14 mouse cellular contexts compared by ENCODE assay signal in genomic region chr5:90742029-90742428, GRCm38 (mm10). TPM values are rescaled to one million over a fixed set of nuclear protein-coding genes. Genes with fewer than 3 reads are reported as not detected.
A peak's percentile ranks its signal among the peaks of the same experiment; 100 is the strongest.
DNase-seq lines count a peak whose midpoint lies in the region; ATAC-seq and TF ChIP-seq lines count a peak whose summit lies in the region.
"Had no signal": no experiment of that assay in that cellular context is flagged by ENCODE, and none has a peak within 500 bp of the region (broad histone marks: within the 10 kb centered on the region; RNA-seq: fewer than 3 reads in every experiment).

No protein-coding gene starts in this region.

- no peak for TF ChIP-seq EP300 in lung, postnatal 0 days (IDR thresholded peaks at IDR 0.05)
- peak; percentile 86; a peak in 3 of 4 replicates for TF ChIP-seq EP300 in MEL (IDR thresholded peaks at IDR 0.05; ENCODE audit: low read depth in 1 of 2, low read length in 2 of 2)

- H3K27ac ChIP-seq in lung, postnatal 0 days (ENCODE audit: low read length): no peak overlapping the region
- H3K27ac ChIP-seq in MEL (ENCODE audit: control insufficient read depth, low read depth, low read length): peak overlapping the region; percentile 64
- no peak overlapping the region for H3K27ac ChIP-seq in liver, embryonic 13.5 days
- no peak overlapping the region for H3K27ac ChIP-seq in kidney, embryonic 16.5 days (ENCODE audit: low read length)
- H3K27ac ChIP-seq: forebrain, embryonic 13.5 days; hindbrain, postnatal 0 days had no signal

- H3K4me2 ChIP-seq in lung, postnatal 0 days (replicated peaks; ENCODE audit: low read depth, low read length): no peak overlapping the region
- H3K4me2 ChIP-seq in liver, embryonic 13.5 days: no peak overlapping the region
- H3K4me2 ChIP-seq in kidney, embryonic 16.5 days (replicated peaks; ENCODE audit: low read depth, low read length): no peak overlapping the region
- H3K4me2 ChIP-seq: forebrain, embryonic 13.5 days had no signal

- H3K79me2 ChIP-seq in MEL (ENCODE audit: control insufficient read depth, insufficient read depth, low read length, poor library complexity): no peaks in the 10 kb centered on the region

- no peak overlapping the region for H3K9ac ChIP-seq in lung, postnatal 0 days (replicated peaks; ENCODE audit: low read depth)
- no peak overlapping the region for H3K9ac ChIP-seq in MEL (ENCODE audit: control insufficient read depth, low read depth, low read length, poor library complexity, severe bottlenecking)
- H3K9ac ChIP-seq in liver, embryonic 13.5 days: no peak overlapping the region
- no peak overlapping the region for H3K9ac ChIP-seq in kidney, embryonic 16.5 days (replicated peaks; ENCODE audit: low read length)
- H3K9ac ChIP-seq: forebrain, embryonic 13.5 days had no signal

- no peak for TF ChIP-seq CTCF in lung, postnatal 0 days (IDR thresholded peaks at IDR 0.05)
- TF ChIP-seq CTCF in lung, adult 2 months (IDR thresholded peaks at IDR 0.05; ENCODE audit: insufficient read depth, low read length): no peak
- no peak for TF ChIP-seq CTCF in MEL (IDR thresholded peaks at IDR 0.05 in 2 of 3, conservative IDR thresholded peaks at IDR 0.05 in 1 of 3; ENCODE audit: control insufficient read depth in 1 of 3, insufficient read depth in 1 of 3, low read depth in 2 of 3, low read length in 3 of 3, poor library complexity in 1 of 3, severe bottlenecking in 1 of 3)

- peak; percentile 40 for ATAC-seq in lung, postnatal 0 days
- peak; percentile 39; the same call in 1 of the 2 replicates for ATAC-seq in liver, embryonic 13.5 days (ENCODE audit: low read depth)
- ATAC-seq in kidney, embryonic 16.5 days (ENCODE audit: low FRiP score, low TSS enrichment): no peak
- no peak for ATAC-seq in erythroblast, adult 5-6 weeks (replicated peaks; ENCODE audit: low FRiP score, poor library complexity, severe bottlenecking)
- ATAC-seq: forebrain, embryonic 13.5 days; hindbrain, postnatal 0 days had no signal

- no peaks in the 10 kb centered on the region for H3K27me3 ChIP-seq in lung, postnatal 0 days (replicated peaks; ENCODE audit: insufficient read depth, low read length)
- no peaks in the 10 kb centered on the region; a peak in 1 of 4 replicates for H3K27me3 ChIP-seq in MEL (ENCODE audit: control insufficient read depth in 1 of 2, insufficient read depth in 2 of 2, low read length in 2 of 2)
- no peaks in the 10 kb centered on the region for H3K27me3 ChIP-seq in liver, embryonic 13.5 days
- H3K27me3 ChIP-seq in kidney, embryonic 16.5 days (ENCODE audit: insufficient read depth, low read length): no peaks in the 10 kb centered on the region
- H3K27me3 ChIP-seq: forebrain, embryonic 13.5 days had no signal

- peak; percentile 48 for DNase-seq in lung, postnatal 0 days (ENCODE audit: low spot score)
- no peak for DNase-seq in lung, adult 2 months
- peak; percentile 97 for DNase-seq in MEL (ENCODE audit: low read depth, low spot score)
- peak; percentile 15 for DNase-seq in liver, embryonic 13.5 days
- peak; percentile 25 to 66 for DNase-seq in natural killer cell, adult 2 months (ENCODE audit: low spot score in 2 of 2)
- no peak for DNase-seq in cerebellum, postnatal 25 days
- DNase-seq: embryo, embryonic 11 days; right cerebral cortex, adult 18-20 months had no signal

- TF ChIP-seq RAD21 in MEL (IDR thresholded peaks at IDR 0.05; ENCODE audit: low read depth, low read length): no peak

- H3K4me3 ChIP-seq in lung, postnatal 0 days (ENCODE audit: low read depth, low read length): no peak overlapping the region
- H3K4me3 ChIP-seq in lung, adult 2 months (replicated peaks; ENCODE audit: extremely low read depth, low read depth, low read length): no peak overlapping the region
- no peak overlapping the region for H3K4me3 ChIP-seq in MEL (ENCODE audit: control insufficient read depth in 1 of 2, insufficient read depth in 1 of 2, low read depth in 2 of 2, low read length in 2 of 2)
- no peak overlapping the region for H3K4me3 ChIP-seq in liver, embryonic 13.5 days (replicated peaks)
- H3K4me3 ChIP-seq in kidney, embryonic 16.5 days (ENCODE audit: low read length): no peak overlapping the region
- H3K4me3 ChIP-seq: forebrain, embryonic 13.5 days had no signal

- 38% methylated on average over 4 of the region's 4 CpGs for WGBS in lung, postnatal 0 days
- 28% methylated on average over 4 of the region's 4 CpGs for WGBS in lung, adult 2 months
- WGBS in liver, embryonic 13.5 days (ENCODE audit: insufficient replicate concordance): 15% methylated on average over 4 of the region's 4 CpGs
- 43% methylated on average over 4 of the region's 4 CpGs for WGBS in kidney, embryonic 16.5 days

- H3K36me3 ChIP-seq in lung, postnatal 0 days (ENCODE audit: insufficient read depth, low read length): no peaks in the 10 kb centered on the region
- peaks cover 0 to 9% of the 10 kb centered on the region in 2 experiments; a peak in 2 of 4 replicates for H3K36me3 ChIP-seq in MEL (ENCODE audit: control insufficient read depth in 1 of 2, insufficient read depth in 2 of 2, low read length in 2 of 2)
- H3K36me3 ChIP-seq in liver, embryonic 13.5 days: no peaks in the 10 kb centered on the region
- no peaks in the 10 kb centered on the region for H3K36me3 ChIP-seq in kidney, embryonic 16.5 days (ENCODE audit: insufficient read depth, low read length)

- no peaks in the 10 kb centered on the region for H3K9me3 ChIP-seq in lung, postnatal 0 days (ENCODE audit: low read length)
- H3K9me3 ChIP-seq in MEL (replicated peaks; ENCODE audit: insufficient read depth, low read length): no peaks in the 10 kb centered on the region
- H3K9me3 ChIP-seq in liver, embryonic 13.5 days (replicated peaks): no peaks in the 10 kb centered on the region
- no peaks in the 10 kb centered on the region for H3K9me3 ChIP-seq in kidney, embryonic 16.5 days (ENCODE audit: low read length)
- H3K9me3 ChIP-seq: forebrain, embryonic 13.5 days had no signal

- H3K4me1 ChIP-seq in lung, postnatal 0 days (ENCODE audit: insufficient read depth, low read depth, low read length): no peaks in the 10 kb centered on the region
- H3K4me1 ChIP-seq in lung, adult 2 months (ENCODE audit: control insufficient read depth, insufficient read depth, low read length): no peaks in the 10 kb centered on the region
- peaks cover 5% of the 10 kb centered on the region in 2 experiments; a peak in 3 of 4 replicates for H3K4me1 ChIP-seq in MEL (ENCODE audit: control insufficient read depth in 1 of 2, insufficient read depth in 2 of 2, low read length in 2 of 2)
- no peaks in the 10 kb centered on the region for H3K4me1 ChIP-seq in liver, embryonic 13.5 days (replicated peaks)
- H3K4me1 ChIP-seq in kidney, embryonic 16.5 days (ENCODE audit: insufficient read depth, low read length): no peaks in the 10 kb centered on the region
- H3K4me1 ChIP-seq: forebrain, embryonic 13.5 days had no signal

- no peak for TF ChIP-seq POLR2A in lung, adult 2 months (IDR thresholded peaks at IDR 0.05; ENCODE audit: borderline replicate concordance, extremely low read depth, low read depth, low read length)
- TF ChIP-seq POLR2A in MEL (IDR thresholded peaks at IDR 0.05; ENCODE audit: control insufficient read depth in 1 of 2, insufficient read depth in 1 of 2, low read depth in 1 of 2, low read length in 2 of 2, poor library complexity in 1 of 2): no peak

RNA-seq across cellular contexts. Expression of gene Cxcl5, which starts 17.1 kb away (rescaled TPM):
- 0.26 and 9.8 TPM in 2 replicates for polyA plus RNA-seq in lung, postnatal 0 days (2015; fragmentation: Nextera tagmentation; extraction: Ambion mirVana)
- polyA plus RNA-seq in lung, adult 2 months (2012; rRNA removed): 0.25 and 0.77 TPM in 2 replicates
- total RNA-seq in MEL (2012; rRNA removed): not detected in 2 replicates
- not detected for polyA plus RNA-seq in MEL (2012; ENCODE audit: insufficient read depth in 1 of 2, insufficient read length in 2 of 2, low read depth in 1 of 2, low replicate concordance in 2 of 2, missing spikeins in 1 of 2)
- polyA plus RNA-seq in liver, embryonic 13.5 days (2015; fragmentation: Nextera tagmentation; extraction: Ambion mirVana): 0.84 and 0.98 TPM in 2 replicates
- polyA plus RNA-seq in kidney, embryonic 16.5 days (2015; fragmentation: Nextera tagmentation; extraction: Ambion mirVana): 0.14 TPM in 1 of 2 replicates, not detected in the other
- total RNA-seq in erythroblast, adult 5-6 weeks (2015; ENCODE audit: low replicate concordance): not detected in 2 replicates
- not detected in 2 replicates for total RNA-seq in erythroblast, adult 5-6 weeks (2017; ENCODE audit: low replicate concordance)
- total RNA-seq: hindbrain, postnatal 0 days had no signal
- polyA plus RNA-seq: forebrain, embryonic 13.5 days; heart, embryonic 14.5 days had no signal

RNA-seq across cellular contexts. Expression of gene Ppbp, which starts 26.3 kb away (rescaled TPM):
- polyA plus RNA-seq in lung, postnatal 0 days (2015; fragmentation: Nextera tagmentation; extraction: Ambion mirVana): 15.6 and 18.3 TPM in 2 replicates
- 18.2 and 36.7 TPM in 2 replicates for polyA plus RNA-seq in lung, adult 2 months (2012; rRNA removed)
- 0.12 TPM in 1 of 2 replicates, not detected in the other for total RNA-seq in MEL (2012; rRNA removed)
- not detected for polyA plus RNA-seq in MEL (2012; ENCODE audit: insufficient read depth in 1 of 2, insufficient read length in 2 of 2, low read depth in 1 of 2, low replicate concordance in 2 of 2, missing spikeins in 1 of 2)
- 207 and 220 TPM in 2 replicates for polyA plus RNA-seq in liver, embryonic 13.5 days (2015; fragmentation: Nextera tagmentation; extraction: Ambion mirVana)
- polyA plus RNA-seq in kidney, embryonic 16.5 days (2015; fragmentation: Nextera tagmentation; extraction: Ambion mirVana): 1.5 and 1.9 TPM in 2 replicates
- total RNA-seq in erythroblast, adult 5-6 weeks (2015; ENCODE audit: low replicate concordance): 10.0 and 10.8 TPM in 2 replicates
- 1.7 TPM in 1 of 2 replicates, not detected in the other for total RNA-seq in erythroblast, adult 5-6 weeks (2017; ENCODE audit: low replicate concordance)

RNA-seq across cellular contexts. Expression of gene Pf4, which starts 30.2 kb away (rescaled TPM):
- 152 and 164 TPM in 2 replicates for polyA plus RNA-seq in lung, postnatal 0 days (2015; fragmentation: Nextera tagmentation; extraction: Ambion mirVana)
- 49.0 and 65.2 TPM in 2 replicates for polyA plus RNA-seq in lung, adult 2 months (2012; rRNA removed)
- total RNA-seq in MEL (2012; rRNA removed): 253 and 283 TPM in 2 replicates
- polyA plus RNA-seq in MEL (2012; ENCODE audit: insufficient read depth in 1 of 2, insufficient read length in 2 of 2, low read depth in 1 of 2, low replicate concordance in 2 of 2, missing spikeins in 1 of 2): 100 to 1,000 TPM in 1 of 2 experiments, not detected in 1; 393 TPM
- 569 and 620 TPM in 2 replicates for polyA plus RNA-seq in liver, embryonic 13.5 days (2015; fragmentation: Nextera tagmentation; extraction: Ambion mirVana)
- polyA plus RNA-seq in kidney, embryonic 16.5 days (2015; fragmentation: Nextera tagmentation; extraction: Ambion mirVana): 39.7 and 44.8 TPM in 2 replicates
- total RNA-seq in erythroblast, adult 5-6 weeks (2015; ENCODE audit: low replicate concordance): 29.0 and 49.1 TPM in 2 replicates
- 6.4 and 12.8 TPM in 2 replicates for total RNA-seq in erythroblast, adult 5-6 weeks (2017; ENCODE audit: low replicate concordance)

RNA-seq across cellular contexts. Expression of gene Cxcl3, which starts 43.9 kb away (rescaled TPM):
- 0.42 and 2.5 TPM in 2 replicates for polyA plus RNA-seq in lung, postnatal 0 days (2015; fragmentation: Nextera tagmentation; extraction: Ambion mirVana)
- 0.87 and 1.5 TPM in 2 replicates for polyA plus RNA-seq in lung, adult 2 months (2012; rRNA removed)
- not detected in 2 replicates for total RNA-seq in MEL (2012; rRNA removed)
- polyA plus RNA-seq in MEL (2012; ENCODE audit: insufficient read depth in 1 of 2, insufficient read length in 2 of 2, low read depth in 1 of 2, low replicate concordance in 2 of 2, missing spikeins in 1 of 2): not detected
- polyA plus RNA-seq in liver, embryonic 13.5 days (2015; fragmentation: Nextera tagmentation; extraction: Ambion mirVana): not detected in 2 replicates
- polyA plus RNA-seq in kidney, embryonic 16.5 days (2015; fragmentation: Nextera tagmentation; extraction: Ambion mirVana): not detected in 2 replicates
- not detected in 2 replicates for total RNA-seq in erythroblast, adult 5-6 weeks (2015; ENCODE audit: low replicate concordance)
- total RNA-seq in erythroblast, adult 5-6 weeks (2017; ENCODE audit: low replicate concordance): not detected in 2 replicates
- total RNA-seq: hindbrain, postnatal 0 days had no signal
- polyA plus RNA-seq: forebrain, embryonic 13.5 days; heart, embryonic 14.5 days; large intestine, adult 2 months had no signal

RNA-seq across cellular contexts. Expression of gene Cxcl15, which starts 52.3 kb away (rescaled TPM):
- 546 and 609 TPM in 2 replicates for polyA plus RNA-seq in lung, postnatal 0 days (2015; fragmentation: Nextera tagmentation; extraction: Ambion mirVana)
- polyA plus RNA-seq in lung, adult 2 months (2012; rRNA removed): 247 and 423 TPM in 2 replicates
- not detected in 2 replicates for total RNA-seq in MEL (2012; rRNA removed)
- polyA plus RNA-seq in MEL (2012; ENCODE audit: insufficient read depth in 1 of 2, insufficient read length in 2 of 2, low read depth in 1 of 2, low replicate concordance in 2 of 2, missing spikeins in 1 of 2): not detected
- polyA plus RNA-seq in liver, embryonic 13.5 days (2015; fragmentation: Nextera tagmentation; extraction: Ambion mirVana): not detected in 2 replicates
- 0.61 TPM in 1 of 2 replicates, not detected in the other for polyA plus RNA-seq in kidney, embryonic 16.5 days (2015; fragmentation: Nextera tagmentation; extraction: Ambion mirVana)
- not detected in 2 replicates for total RNA-seq in erythroblast, adult 5-6 weeks (2015; ENCODE audit: low replicate concordance)
- not detected in 2 replicates for total RNA-seq in erythroblast, adult 5-6 weeks (2017; ENCODE audit: low replicate concordance)
- total RNA-seq: hindbrain, postnatal 0 days had no signal
- polyA plus RNA-seq: forebrain, embryonic 13.5 days; heart, embryonic 14.5 days; hindbrain, postnatal 0 days; large intestine, adult 2 months had no signal

Comparison
In these comparisons a context has a peak if more than half of its experiments do, and no peak if none do; other contexts are left out.
1. DNase-seq: peak in lung, postnatal 0 days (single experiment), MEL (single experiment), liver, embryonic 13.5 days (single experiment) and natural killer cell, adult 2 months (2 of 2); none in lung, adult 2 months (single experiment) and cerebellum, postnatal 25 days (0 of 2).
2. ATAC-seq: peak in lung, postnatal 0 days (single experiment) and liver, embryonic 13.5 days (single experiment); none in kidney, embryonic 16.5 days (single experiment) and erythroblast, adult 5-6 weeks (single experiment).